Mouse (Mus musculus) thymus, postnatal 36 days (tissue): Measurements from ENCODE around the gene 4930507D05Rik.
A peak's percentile ranks its signal among the peaks of the same experiment; 100 is the strongest.
"Not testable (repeated sequence)": the region's sequence is repeated elsewhere in the genome, so short reads cannot be mapped to it uniquely, and the experiment has no call there.

Experiments used
- DNase-seq, 2 experiments: peaks; one replicate each; pipeline ENCODE4 v3.0.0; 2022; ENCODE audit warnings: mixed read lengths in 2 of 2

The 4930507D05Rik gene

DNA sequence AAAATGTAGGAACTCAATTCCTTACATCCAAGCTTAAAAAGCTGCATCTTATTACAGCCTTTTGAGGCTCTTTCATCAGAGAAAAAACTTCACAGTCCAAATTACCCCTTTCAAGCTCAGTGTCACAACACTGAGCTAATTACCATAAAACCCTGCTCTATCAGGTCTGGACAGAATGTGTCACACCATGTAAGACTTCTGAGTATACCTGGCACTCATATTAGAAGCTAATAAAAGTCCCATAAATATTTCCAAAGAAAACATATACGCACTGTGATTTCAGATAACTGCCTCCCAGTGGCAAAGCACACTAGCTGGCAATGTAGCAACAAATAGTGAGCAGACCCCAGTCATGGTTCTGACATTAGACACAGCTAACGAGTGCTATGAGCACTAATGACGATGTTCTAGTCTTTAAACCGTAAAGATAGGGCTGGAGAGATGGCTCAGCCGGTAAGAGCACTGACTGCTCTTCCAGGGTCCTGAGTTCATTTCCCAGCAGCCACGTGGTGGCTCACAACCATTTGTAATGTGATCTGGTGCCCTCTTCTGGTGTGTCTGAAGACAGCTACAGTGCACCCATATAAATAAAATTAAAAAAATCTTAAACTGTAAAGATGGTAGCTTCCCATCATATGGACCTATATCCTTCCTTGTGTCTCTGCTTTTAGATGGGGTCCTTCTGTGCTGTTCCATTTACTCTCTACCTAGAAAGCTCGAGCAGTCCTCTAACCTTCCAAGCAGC, 32.0 kb downstream of the 4930507D05Rik start:
- no peak for DNase-seq

- peak in 1 of 2 experiments; percentile 25 for DNase-seq
Measured at GRCm38 (mm10) chr10:62485878-62486582, 36.7 kb downstream of the 4930507D05Rik start.

DNA sequence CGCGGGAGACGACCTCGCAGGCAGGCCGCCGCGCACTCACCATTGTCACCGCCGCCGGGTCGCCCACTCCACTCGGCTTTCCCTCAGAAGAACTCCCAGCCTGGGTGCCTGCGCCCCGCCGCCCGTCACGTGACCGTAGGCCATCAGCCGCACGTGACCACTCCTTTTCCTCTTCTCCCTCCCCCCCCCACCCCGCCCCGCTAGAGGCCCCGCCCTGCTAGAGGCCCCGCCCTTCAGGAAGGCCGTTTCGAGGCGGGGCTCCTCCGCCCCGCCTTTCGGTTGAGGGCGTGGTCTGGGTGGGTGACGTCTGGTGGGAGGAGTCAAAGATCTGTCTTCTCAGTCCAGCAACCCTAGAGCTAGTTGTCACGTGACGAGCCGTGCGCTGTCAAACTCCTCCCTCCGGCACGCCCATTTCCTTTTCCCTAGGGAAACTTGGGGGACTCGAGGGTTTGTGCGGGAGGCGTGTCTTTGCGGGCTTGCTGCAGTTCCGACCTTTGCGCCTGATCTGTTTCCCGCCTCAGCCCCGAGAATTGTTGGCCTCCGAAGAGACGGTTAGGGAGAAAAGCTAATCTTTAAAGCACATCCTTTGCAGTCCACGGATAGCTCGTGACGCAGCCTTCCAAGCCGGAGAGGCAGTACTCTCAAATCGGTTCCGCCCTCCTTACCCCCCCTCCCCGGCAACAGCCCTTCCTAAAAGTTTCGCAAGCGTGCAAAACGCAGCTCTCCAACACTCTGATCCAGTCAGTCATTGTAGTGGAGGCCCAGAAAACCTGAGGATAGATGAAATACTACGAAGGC, 37.5 kb downstream of the 4930507D05Rik start, which contains the start of gene Vps26a:
TSS of gene Vps26a (minus strand) at position 188 of the 798 bp plus-strand sequence.
- DNase-seq = peak; percentile 98 to 99

- DNase-seq = no peak
Measured at GRCm38 (mm10) chr10:62488266-62488665, 39.0 kb downstream of the 4930507D05Rik start.

- not testable (repeated sequence) for DNase-seq
Measured at GRCm38 (mm10) chr10:62491681-62492080, 42.4 kb downstream of the 4930507D05Rik start.

GRCm38 (mm10) chr10:62500088-62500915, 51.0 kb downstream of the 4930507D05Rik start:
- peak; percentile 63 to 72 for DNase-seq
